Mouse (Mus musculus) spleen, adult 18-20 months (tissue): ENCODE measurements around the gene Opcml.

Source experiments
- DNase-seq, 2 experiments: peaks; one replicate each; pipeline ENCODE4 v3.0.0; 2022; ENCODE audit warnings: mixed read lengths in 2 of 2

Gene Opcml

DNA sequence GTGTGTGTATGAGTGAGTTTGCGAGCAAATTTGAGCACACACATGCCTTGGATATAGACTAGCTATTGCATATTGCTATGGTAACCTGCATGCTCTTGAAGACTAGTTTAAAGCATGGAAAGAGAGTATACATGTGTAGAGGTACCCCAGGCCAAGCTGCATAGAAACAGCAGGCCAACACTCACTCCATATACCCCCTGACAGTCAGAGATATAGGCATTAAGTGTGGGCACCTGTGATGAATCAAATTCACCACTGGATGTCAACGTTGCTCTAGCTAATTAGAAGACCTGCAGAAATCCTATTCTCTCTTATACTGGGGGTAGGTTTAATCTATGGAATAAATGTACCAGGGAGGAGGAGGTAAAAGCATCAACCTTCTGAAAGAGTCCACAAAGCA lies 547.3 kb downstream of the Opcml start:
- DNase-seq: no peak

DNA sequence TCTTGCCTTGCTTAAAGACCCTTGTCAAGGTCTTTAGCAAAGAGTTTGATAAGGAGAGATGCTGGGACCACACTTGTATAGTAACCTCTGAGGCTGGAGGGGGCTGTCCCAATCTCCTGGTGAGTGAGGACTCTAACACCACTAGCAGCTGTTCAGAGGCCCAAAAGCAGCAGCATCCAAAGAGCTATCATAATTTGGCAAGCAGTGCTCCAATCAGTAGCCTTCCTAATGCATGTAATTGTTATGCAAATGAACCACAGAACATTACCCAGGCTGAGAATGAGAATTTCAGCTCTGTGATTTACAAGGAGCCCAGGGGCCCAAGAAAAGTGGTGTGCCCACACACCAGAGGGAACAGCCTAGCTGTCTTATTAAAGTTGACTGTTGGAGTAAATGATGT lies 564.4 kb downstream of the Opcml start:
- DNase-seq: no peak

DNA sequence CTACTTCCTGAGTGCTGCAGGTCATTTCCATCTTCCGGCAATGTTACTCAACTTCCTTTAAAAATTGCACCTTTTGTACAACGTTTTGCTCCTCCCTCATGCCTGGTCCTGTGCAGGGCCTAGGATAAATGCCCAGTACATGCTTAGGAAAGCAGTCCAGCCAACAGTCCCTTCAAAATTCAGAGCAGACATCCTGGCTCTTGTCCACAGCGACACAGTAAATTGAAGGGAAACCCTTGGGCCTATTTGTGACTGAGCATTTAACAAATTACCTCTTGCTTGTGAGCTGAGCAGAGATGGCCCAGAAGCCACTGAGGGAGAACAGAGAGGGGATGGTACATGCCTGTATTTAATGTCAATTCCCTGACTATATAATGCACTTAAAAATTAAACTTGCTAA lies 567.4 kb downstream of the Opcml start:
- no peak for DNase-seq

DNA sequence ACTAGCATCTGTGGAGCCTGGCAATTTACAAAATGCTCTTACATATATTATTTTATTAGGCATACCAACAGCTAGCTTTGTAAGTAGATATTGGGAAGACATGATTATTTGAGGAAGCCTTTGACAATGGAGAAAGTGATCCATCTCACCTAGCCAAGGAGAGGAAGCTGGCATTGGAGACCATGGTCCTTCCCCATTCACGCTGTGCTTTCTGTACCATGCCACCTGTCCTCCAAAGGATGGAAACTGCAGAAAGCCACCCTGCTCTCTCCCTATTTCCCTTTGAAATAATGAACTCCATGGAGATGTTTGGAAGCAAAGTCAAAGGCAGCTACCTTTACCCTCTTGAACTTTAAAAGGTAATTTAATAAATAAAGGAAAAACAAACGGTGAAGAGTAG lies 570.1 kb downstream of the Opcml start:
- DNase-seq: no peak

DNA sequence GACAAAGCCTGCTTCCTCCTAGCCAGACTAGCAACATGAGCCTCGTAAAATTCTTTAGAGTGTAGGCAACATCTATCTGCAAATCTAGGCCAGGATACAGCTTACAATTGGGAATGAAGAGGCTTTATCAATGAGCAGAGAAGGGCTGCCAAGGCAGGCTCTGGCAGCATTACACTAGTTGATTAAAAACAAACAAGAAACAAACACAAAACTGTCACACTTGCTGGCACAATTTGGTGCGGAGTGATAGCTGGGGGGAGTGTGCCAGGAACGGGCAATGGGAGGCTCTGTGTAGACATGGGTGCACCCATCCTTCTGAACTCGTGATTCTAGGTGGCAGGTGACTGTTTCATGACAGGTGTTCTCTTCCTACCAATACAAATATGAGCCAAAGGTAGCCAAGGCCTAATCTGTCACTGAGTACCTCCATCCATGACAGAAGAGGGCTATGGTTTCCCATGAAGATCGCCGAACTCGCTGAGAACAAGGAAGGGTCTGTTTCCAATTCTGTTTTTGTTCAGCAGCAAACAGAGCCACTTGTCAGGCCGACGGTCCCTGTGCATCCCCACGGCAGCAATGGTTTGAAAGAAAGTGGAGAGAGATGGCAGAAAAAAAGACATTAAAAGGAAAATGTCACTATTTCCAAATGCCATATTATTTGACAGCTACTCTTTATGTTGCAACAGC lies 574.0 kb downstream of the Opcml start:
- DNase-seq: no peak

DNA sequence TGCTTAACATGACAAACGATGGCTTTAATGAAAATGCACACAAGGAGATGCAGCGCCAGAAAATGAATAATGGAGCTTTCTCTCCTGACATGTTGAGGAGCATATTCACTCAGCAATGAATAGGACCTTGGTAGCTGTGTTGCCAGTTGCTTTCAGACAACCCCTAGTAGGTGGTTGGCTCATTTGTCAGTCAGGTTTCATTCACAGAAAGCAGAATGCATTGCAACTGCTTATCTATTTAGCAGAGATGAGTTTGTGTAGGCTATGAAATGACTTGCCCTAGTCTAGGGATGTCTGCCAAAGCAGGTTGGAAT lies 574.5 kb downstream of the Opcml start:
- DNase-seq: no peak

DNA sequence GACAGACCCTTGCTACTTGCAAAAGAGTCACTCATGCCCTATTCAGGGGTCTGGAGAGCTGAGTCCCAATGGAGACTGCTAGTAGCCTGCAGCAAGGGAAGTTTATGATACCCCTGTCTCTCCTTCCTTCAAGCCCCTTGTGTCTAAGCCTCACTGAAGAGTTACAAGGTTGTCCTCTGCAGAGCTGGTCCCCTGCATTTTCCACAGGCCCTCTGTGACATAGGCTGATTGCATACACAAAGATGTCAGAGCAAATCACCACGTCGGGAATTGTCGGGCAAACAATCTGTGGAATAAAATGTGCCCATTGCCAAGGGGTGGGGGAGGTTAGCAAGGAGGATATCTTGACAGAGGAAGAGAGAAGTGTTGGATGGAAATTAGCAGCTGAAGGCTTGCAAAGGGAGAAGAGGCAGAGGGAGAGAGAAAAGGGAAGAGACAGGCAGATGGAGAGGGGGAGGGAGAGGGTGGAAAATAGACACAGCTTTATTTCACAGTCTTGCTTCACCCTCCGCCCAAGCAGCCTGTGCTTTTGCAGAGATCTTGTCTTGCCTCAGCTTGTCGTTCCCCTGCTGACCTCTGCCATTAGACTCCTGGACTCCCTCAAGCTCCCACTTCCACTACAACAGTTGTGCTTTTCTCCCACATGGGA lies 596.1 kb downstream of the Opcml start:
- DNase-seq: no peak

DNA sequence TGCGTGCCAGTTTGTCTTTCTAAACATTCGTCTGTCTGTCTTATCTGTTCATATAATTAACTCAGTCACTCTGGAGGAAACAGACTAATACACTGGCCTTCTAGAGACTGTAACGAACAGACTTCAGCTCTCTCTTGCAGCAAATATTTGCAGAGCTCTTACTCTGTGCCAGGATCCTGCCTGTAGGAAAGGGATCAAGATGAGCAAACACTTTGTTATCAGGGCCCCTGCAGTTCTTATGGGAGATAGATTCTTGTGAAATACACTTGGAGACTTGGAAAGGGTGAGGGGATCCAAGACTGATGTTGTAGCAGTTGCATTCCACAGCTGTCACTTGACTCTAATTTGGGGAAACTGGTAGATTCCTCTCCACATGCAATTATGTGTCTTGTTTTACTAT lies 604.6 kb downstream of the Opcml start:
- no peak for DNase-seq

DNA sequence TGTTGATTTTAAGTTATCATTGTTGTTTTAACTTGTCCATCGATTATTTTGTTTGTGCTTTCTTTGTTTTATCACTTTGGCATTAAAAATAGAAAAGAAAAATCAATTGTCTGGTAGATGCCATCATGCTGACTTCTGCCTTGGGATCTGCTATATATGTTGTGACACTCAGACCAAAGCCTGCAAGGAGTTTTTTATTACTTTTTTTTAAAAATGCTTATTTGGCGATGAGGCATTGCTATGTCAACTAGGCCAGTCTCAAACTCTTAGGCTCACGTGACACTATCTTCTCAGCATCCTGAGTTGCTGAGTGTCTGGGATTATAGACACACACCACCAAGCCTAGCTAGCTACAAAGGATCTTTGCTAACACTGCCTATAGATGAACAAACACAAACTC lies 605.1 kb downstream of the Opcml start:
- no peak for DNase-seq

DNA sequence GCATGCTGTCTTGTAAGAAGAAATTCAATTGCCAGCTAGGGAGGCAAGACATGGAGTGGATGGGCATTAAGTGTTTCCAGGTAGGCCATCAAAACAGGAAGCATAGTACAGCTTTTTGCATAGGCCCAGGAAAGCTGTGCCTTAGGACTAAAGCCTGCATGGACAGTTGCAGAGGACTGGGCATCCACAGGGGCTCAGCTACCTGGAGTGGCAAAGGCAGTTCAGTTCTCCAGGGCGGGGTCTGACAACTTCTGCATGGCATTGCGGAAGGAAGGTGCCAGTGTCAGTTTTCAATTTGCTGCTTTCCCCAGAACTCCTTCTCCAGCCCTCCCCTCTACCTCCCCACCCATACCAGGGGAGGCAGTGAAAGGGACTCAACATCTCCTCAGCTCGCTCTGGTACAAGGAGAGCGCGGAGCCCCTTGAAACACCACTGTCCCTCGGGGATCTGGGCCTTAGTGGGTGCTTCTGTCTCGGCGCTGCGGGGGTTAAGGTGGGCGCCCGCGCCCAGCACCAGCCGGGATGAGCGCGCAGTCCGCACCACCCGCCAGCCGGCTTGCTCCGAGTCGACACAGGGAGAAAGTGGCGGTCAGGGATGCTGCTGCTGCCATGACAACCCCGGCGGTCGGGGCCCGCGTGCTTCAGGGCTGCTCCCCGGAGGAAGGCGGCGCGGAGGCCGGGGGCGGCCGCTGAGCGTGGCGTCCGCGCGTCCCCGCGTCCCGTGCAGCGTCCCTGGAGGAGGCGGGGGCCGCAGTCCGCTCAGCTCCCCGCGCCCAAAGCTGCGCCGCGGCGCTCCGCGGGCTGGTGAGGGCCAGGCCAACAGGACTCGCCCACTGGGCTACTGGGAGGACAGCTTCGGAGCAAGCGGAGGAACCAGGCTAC lies 612.4 kb downstream of the Opcml start:
- DNase-seq: no peak

DNA sequence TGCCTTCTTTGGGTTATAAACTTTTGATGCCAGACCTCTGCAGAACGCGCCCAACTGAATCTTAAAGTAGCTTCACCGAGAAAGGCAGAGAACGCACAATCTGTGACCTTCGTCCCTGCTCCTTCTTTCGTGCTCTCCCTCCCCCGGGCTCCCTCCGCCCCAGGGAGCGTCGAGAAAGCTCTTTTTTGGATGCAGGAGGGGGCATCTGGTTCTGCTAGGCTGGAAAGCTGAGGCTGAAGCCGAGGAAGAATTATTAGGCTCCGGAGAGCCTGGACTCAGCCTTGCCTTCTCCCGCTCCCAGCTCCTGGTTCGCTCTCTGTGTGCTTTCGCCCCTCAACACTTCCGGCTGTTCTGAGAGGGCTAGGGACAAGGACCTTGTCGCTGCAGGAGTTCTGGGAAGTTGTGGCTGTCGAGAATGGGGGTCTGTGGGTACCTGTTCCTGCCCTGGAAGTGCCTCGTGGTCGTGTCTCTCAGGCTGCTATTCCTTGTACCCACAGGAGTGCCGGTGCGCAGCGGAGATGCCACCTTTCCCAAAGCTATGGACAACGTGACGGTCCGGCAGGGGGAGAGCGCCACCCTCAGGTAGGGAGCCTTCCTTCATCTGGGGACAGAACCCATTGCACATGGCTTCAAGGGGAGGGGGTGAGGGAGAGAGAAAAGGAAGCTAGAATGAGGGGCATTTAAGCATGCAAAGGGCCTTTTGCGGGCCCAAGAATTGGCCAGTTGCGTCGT lies 613.4 kb downstream of the Opcml start:
- no peak for DNase-seq

DNA sequence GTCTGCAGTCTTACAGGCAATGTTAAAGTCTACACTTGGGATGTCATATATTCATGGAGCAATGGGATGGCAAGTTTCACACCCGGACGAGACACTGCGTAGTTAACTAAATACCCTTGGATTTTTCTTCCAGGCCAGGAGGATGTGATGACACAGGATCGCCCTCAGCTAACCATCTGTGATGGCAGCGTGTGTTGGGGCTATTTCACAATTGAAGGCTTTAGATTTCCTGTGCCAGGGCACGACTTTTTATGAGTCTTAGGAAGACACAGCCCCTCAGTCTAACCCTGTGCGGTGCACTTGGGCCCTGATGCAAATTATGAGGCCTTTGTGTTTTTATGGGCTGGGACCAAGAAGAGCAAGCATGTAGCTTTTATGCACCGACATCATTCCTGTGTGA lies 614.0 kb downstream of the Opcml start:
- DNase-seq: no peak

DNA sequence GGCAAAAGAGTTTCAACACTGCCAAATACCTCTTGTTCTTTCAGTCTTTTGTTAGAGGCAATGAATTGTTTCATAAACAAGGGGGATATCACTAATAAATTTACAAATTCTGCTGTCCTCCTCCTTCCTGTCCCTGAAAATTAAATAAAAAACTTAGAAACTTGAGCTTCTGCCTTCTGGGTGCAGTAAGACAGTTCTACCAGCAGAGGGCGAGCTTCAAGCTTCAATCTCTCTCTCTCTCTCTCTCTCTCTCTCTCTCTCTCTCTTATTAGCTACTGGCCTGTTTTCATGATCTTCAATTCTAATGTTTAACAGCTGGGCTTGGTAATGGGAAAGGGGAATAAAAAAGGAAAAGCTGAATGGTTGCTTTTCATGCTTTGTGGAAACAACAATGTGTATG lies 615.2 kb downstream of the Opcml start:
- DNase-seq: no peak

DNA sequence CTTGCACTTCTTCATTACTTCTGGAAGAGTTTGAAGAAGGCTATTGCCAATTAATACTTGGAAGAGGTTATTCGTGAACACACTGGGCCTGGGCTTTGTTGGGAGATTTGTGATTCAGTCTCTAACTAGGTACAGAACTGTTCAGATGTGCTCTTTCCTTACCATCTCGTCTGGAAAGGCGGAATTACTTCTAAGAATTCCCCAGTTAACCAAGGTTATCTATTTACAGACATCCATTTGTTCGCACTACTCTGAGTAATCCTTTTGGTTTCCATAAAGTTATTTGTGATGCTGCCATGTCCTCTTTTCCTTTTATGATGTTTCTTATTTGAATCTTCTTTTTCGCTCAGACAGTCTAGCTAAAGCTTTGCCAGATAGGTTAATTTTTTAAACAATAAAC lies 630.2 kb downstream of the Opcml start:
- DNase-seq: no peak

DNA sequence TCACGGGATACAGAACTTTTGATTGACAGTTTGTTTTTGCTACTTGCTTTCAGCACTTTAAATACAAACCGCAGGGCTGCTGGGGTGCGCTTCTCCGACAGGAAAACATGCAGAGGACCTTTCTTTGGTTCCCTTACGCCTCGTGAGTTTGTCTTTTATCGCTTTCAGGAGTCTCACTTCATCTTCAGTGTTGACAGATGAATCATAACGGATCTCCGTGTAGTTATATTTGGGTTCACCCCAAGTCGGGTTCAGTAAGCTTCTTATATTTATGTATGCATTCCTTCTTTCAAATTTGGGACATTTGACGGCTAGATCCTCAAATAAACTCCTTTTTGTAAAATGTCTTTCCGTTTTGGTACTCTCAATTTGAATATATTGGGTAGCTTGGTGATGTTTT lies 632.8 kb downstream of the Opcml start:
- DNase-seq: no peak

DNA sequence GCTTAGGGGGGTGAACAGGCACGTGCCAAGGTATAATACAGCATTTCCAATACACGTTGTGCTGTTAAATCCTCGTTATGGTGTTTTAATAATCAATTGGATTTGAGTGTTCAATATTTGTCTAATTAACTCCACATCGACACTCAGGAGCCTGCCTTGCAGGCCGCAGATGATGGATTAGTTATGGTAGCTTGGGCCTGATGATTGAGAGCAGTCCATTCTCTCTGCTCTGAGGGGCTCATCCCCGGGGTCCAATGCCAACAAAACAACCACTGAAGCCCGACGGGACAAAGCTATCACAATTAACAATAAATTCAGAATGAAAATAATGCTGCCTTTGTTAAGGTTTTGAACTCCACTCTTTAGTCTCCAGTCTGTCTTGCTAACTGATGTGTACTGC lies 641.6 kb downstream of the Opcml start:
- no peak for DNase-seq

DNA sequence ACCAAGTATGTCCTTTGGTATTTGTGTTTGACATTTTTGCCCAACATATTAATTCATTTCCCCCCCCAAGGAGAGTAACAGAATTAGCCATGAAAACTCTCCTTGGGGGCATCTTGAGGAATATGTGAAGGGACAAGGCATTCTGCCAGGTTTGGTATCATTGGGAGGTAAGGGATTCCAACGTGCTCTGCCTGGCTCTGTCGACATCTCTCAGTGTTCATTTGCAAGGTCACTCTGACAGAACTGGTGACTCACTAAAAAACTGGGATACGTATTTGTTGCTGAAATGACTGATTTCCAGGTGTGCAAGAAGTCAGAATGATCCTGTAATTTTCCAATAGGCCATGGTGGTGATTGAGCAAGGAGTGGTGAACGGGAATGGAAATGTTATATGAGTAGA lies 648.2 kb downstream of the Opcml start:
- no peak for DNase-seq

DNA sequence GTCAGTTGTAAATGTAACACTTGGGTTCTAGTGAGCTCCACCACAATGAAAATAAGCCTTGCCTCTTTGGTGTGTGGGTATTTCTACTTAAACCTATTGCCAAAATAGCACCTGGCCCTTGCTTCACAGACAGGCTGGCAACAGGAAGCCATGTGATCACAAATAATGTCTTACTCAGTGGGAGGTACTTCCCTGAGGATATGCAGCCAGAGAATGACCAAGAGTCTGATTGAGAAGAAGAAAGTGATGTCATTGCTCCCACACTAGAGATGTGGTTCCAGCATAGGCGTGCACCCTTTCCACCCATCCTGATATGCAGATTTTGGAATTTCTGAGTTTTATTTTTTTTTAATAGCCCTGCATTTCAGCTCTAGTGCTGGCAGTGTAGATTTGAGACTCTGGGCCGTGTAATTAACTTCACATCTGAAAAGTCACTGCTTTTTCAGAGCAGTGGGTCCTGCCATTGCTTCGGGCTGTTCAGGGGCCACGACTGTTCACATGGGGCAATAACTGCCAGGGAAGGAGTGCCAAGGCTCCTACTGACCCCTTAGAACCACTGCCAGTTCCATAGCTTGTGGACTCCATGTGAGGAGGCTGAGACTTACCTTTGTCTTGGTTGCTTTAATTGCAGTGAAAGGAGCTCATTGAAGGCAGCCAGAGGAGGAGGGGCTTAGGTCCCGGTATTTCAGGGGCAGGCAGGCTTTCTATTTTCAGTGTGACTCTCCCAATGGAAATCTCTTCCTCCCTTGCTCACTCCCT lies 649.0 kb downstream of the Opcml start:
- no peak for DNase-seq

DNA sequence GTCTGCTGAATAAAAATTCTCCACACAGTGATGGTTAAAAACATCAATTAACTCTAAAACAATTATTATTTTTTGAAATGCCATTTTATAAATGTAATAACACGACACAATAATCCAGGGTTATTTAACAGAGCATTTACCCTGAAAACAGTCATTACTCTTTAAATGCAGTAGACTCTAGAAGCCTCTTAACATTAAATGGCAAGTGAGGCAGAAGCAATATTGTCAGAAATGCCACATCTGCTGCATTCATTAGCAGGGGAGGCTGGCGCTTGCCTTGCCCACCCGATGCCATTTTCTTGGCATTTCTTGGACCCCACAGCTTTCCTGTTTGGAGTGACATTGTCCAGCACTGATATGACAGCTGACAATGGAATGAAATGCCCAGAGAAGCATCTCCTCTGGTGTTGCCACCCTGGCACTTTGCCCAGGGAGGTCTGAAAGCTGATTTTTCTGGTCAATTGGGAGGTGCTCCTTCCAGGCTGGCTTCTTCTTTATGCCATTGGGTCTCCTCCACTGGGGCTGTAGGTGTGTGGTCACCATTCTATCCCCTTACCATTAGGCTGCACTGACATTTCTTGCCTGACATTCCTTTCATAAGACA lies 649.7 kb downstream of the Opcml start:
- no peak for DNase-seq

DNA sequence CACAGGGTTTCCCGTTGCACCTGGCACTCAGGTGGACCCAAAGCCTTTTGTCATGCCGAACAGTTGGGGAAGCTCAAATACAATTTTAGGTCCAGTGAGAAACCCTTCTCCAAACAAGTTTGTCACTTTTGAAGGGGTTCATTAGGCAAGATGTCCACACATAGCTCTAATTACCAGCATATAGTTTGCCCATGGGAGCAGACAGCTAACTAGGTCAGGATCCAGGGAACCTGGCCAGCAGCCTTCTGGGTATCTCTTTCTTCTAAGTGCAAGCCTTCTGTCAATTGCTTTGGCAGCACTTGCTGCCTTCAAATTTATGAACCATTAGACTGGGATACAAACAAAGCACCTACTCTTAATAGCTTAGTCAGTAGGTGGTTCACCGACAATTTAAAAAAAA lies 653.9 kb downstream of the Opcml start:
- DNase-seq: no peak

DNA sequence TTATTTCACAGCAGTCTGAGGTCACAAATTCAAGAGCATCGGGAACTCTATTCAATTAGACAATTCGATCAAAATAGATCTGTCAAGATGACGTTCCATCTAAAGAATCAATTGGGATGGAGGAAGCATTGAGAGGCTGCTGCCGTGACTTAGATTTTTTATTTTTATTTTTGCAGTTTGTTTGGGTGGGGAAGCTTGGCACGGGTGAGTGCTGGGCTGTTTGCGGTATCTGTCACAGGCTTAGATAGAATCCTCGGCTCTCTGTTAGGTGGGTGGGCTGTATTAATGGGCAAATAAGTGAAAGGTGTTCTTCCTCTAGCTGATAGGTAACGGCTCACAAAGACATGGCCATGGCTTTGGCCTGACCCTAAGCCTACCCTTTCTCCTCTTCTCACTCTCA lies 654.4 kb downstream of the Opcml start:
- no peak for DNase-seq

DNA sequence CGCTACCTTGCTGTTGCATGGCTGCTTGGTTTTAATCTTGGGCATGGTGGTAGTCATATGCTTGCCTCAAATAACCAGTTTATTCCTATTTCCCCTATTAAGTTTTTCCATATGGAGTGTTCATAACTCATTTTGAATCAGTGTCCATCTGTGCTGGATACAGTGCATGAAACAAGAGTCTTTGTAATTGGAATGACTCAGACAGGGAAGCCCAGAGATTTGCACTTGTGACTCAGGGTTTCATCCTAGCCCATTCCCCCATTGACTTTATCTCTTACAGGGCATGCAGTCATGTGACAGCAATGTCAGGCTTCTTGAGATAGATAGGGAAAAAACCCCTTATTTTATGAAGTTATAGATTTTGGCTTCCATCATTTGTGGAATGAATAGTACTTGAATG lies 655.3 kb downstream of the Opcml start:
- DNase-seq: no peak
